In the genomic region with DNA sequence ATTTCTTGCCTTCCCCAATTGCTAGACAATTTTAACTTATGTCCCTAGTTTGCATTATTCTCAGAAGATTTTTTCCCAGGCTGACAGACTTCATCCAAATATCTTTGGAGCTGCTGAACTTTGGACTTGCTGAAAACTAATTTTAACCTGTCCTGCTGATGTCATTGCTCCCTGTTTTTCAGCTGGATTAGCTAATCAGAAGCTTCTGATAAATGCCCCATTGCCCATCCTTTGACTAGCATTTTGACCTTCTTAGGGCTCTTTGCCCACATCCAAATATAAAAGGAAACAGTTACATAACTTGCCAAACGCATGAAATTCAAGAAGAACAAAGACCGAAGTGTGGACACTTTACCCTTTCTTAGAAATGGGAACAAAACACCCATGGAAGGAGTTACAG, we compare ENCODE assay signal across 18 mouse cellular contexts.
DNase-seq lines count a peak whose midpoint lies in the region; ATAC-seq and TF ChIP-seq lines count a peak whose summit lies in the region.
"Had no signal": no experiment of that assay in that cellular context is flagged by ENCODE, and none has a peak within 500 bp of the region (broad histone marks: within the 10 kb centered on the region; RNA-seq: fewer than 3 reads in every experiment).

No protein-coding gene starts in this region.

- no peak overlapping the region for H3K9ac ChIP-seq in liver, adult 2 months (ENCODE audit: low read depth, low read length)
- H3K9ac ChIP-seq in liver, embryonic 11.5 days (ENCODE audit: low read depth, low read length), result no peak overlapping the region

- 22% methylated on average over 2 of the region's 2 CpGs for WGBS in liver, adult 2 months
- WGBS in liver, embryonic 11.5 days, result 85% methylated on average over 2 of the region's 2 CpGs

- H3K79me2 ChIP-seq in liver, adult 2 months (ENCODE audit: control insufficient read depth, insufficient read depth, low read length), result no peaks in the 10 kb centered on the region

- no peak overlapping the region for H3K27ac ChIP-seq in liver, adult 2 months (replicated peaks; ENCODE audit: insufficient read depth, low read depth, low read length)
- H3K27ac ChIP-seq in liver, embryonic 11.5 days (ENCODE audit: low read depth, low read length), result no peak overlapping the region

- DNase-seq in liver, adult 2 months (ENCODE audit: extremely low read depth, low read depth, low spot score), result peak; percentile 92
- no peak for DNase-seq in liver, embryonic 11.5 days (ENCODE audit: low spot score)
- DNase-seq: adrenal gland, adult 2 months; adrenal gland, adult 8-10 months; adrenal gland, postnatal 10 days; adrenal gland, postnatal 14 days; adrenal gland, postnatal 25 days; adrenal gland, postnatal 36 days; B cell, adult 2 months; cerebellum, adult 11 months; cerebellum, adult 11-12 months; cerebellum, adult 18-20 months; cerebellum, adult 2 months had no signal

- no peaks in the 10 kb centered on the region for H3K9me3 ChIP-seq in liver, embryonic 11.5 days (ENCODE audit: control insufficient read depth, low read length)
- H3K9me3 ChIP-seq: G1E had no signal

- TF ChIP-seq POLR2A in liver, adult 2 months (IDR thresholded peaks at IDR 0.05; ENCODE audit: extremely low read depth, insufficient read depth, low read length), result no peak

- no peaks in the 10 kb centered on the region for H3K4me1 ChIP-seq in liver, adult 2 months (ENCODE audit: control insufficient read depth, insufficient read depth, low read length)
- H3K4me1 ChIP-seq in liver, embryonic 11.5 days (replicated peaks; ENCODE audit: control insufficient read depth, insufficient read depth, low read length), result no peaks in the 10 kb centered on the region

- no peak for ATAC-seq in liver, embryonic 11.5 days (replicated peaks; ENCODE audit: low FRiP score)
- ATAC-seq: activated CD4-positive, CD25-positive, alpha-beta regulatory T cell, adult 4 months; CD4-positive, CD25-positive, alpha-beta regulatory T cell, adult 4 months; Patski had no signal

- H3K4me3 ChIP-seq in liver, adult 2 months (ENCODE audit: insufficient read depth, low read depth, low read length), result no peak overlapping the region
- H3K4me3 ChIP-seq in liver, embryonic 11.5 days (ENCODE audit: low read depth, low read length), result no peak overlapping the region

- H3K27me3 ChIP-seq in liver, adult 2 months (ENCODE audit: control insufficient read depth, insufficient read depth, low read length), result no peaks in the 10 kb centered on the region
- no peaks in the 10 kb centered on the region for H3K27me3 ChIP-seq in liver, embryonic 11.5 days (replicated peaks; ENCODE audit: control insufficient read depth, insufficient read depth, low read length)
- H3K27me3 ChIP-seq: CH12.LX, Patski had no signal

- TF ChIP-seq CTCF in liver, adult 2 months (IDR thresholded peaks at IDR 0.05; ENCODE audit: low read depth, low read length), result no peak

- no peak overlapping the region for H3K4me2 ChIP-seq in liver, embryonic 11.5 days

- no peaks in the 10 kb centered on the region for H3K36me3 ChIP-seq in liver, adult 2 months (ENCODE audit: control insufficient read depth, insufficient read depth, low read length)
- H3K36me3 ChIP-seq in liver, embryonic 11.5 days (ENCODE audit: control insufficient read depth, insufficient read depth, low read length), result no peaks in the 10 kb centered on the region
- H3K36me3 ChIP-seq: G1E had no signal
